Mouse (Mus musculus) small intestine, adult 2 months (tissue): Measurements from ENCODE around the gene Lce1c. TPM values are rescaled to one million over a fixed set of nuclear protein-coding genes. Genes with fewer than 3 reads are reported as not detected.
"Not testable (repeated sequence)": the region's sequence is repeated elsewhere in the genome, so short reads cannot be mapped to it uniquely, and the experiment has no call there.

ENCODE experiments used
- H3K27ac ChIP-seq: fragments of 200-500 bp; 2 replicates; pipeline ENCODE4 v1.5.1; 2012; ENCODE audit warnings: low read depth, low read length, control low read depth, inconsistent platforms; ENCODE audit not compliant: insufficient read depth
- H3K27me3 ChIP-seq: fragments of 200-500 bp; 2 replicates; pipeline ENCODE4 v1.6.1; 2012; ENCODE audit warnings: mild to moderate bottlenecking, moderate library complexity, low read length, inconsistent platforms; ENCODE audit not compliant: control insufficient read depth, insufficient read depth
- H3K36me3 ChIP-seq: fragments of 200-500 bp; 2 replicates; pipeline ENCODE4 v1.6.1; 2012; ENCODE audit warnings: mild to moderate bottlenecking, low read length, control low read depth, inconsistent platforms; ENCODE audit not compliant: control insufficient read depth, insufficient read depth
- H3K4me1 ChIP-seq: fragments of 200-500 bp; 2 replicates; pipeline ENCODE4 v1.6.1; 2012; ENCODE audit warnings: low read length, inconsistent platforms, mixed read lengths; ENCODE audit not compliant: control insufficient read depth, insufficient read depth, insufficient read length
- H3K4me3 ChIP-seq: fragments of 200-500 bp; 2 replicates; pipeline ENCODE4 v1.5.1; 2012; ENCODE audit warnings: low read depth, mild to moderate bottlenecking, control low read depth, inconsistent platforms, low read length, moderate library complexity
- CTCF ChIP-seq: fragments of 200-500 bp; IDR thresholded peaks from 2 replicates; pipeline ENCODE4 v1.5.1; 2012; ENCODE audit warnings: low read depth, mild to moderate bottlenecking, control low read depth, inconsistent platforms, low read length, moderate library complexity, mixed read lengths; ENCODE audit not compliant: insufficient replicate concordance, insufficient read length; ENCODE audit errors: extremely low read depth
- POLR2A ChIP-seq: fragments of 200-500 bp; IDR thresholded peaks from 2 replicates; pipeline ENCODE4 v1.6.1; 2012; ENCODE audit warnings: low read depth, mild to moderate bottlenecking, control low read depth, inconsistent platforms, low read length, moderate library complexity
- WGBS: fragments of 180-500 bp; shearing (Covaris S2); methylation state at CpG from one replicate; pipeline ENCODE4 v1.1.7; 2018; 5-methylcytosine and 5-hydroxymethylcytosine counted together
- polyA plus RNA-seq: library from polyadenylated mRNA; depleted of rRNA; stranded (reverse); fragments of >200 nt; gene quantifications from 2 replicates; pipeline ENCODE4 v1.2.3, GENCODE M21; 2012; rRNA removed

Lce1c gene
- polyA plus RNA-seq, 1 experiment, result not detected

DNA sequence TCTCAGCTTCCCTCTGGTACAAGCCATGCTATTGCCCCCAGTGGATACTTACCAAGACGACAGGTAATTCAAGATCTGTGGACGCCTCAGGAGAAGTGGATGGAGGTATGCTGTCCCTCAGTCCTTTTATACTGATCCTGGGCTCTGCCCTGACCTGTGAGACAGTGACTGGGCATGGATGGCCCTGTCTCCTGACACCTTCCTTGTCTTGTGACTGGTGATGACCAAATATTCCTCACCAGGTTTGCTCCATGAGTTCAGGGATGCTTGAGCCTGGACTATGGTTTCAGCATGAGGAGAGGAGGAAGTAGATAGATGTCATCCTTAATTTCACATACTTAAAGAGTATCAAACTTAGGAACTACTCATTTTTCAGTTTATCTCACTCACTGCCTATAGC, 8.1 kb downstream of the Lce1c start, which contains the start of gene Lce1d:
Gene Lce1d, minus strand, starts transcription at position 101 of the 400 bp plus-strand sequence.
- no peak for TF ChIP-seq POLR2A
- no peak for TF ChIP-seq CTCF
- Histone ChIP-seq H3K4me3 (no peak within 1 kb of the TSS), H3K27ac (no peak within 1 kb of the TSS), H3K36me3 (no peaks in the 10 kb centered on the region), H3K27me3 (no peaks in the 10 kb centered on the region), H3K4me1 (no peaks in the 10 kb centered on the region)
- 51% methylated on average over 2 of the region's 2 CpGs for WGBS

GRCm38 (mm10) chr3:92689154-92689553, 10.1 kb downstream of the Lce1c start:
- not testable (repeated sequence) for H3K27me3 ChIP-seq
- WGBS, result 64% methylated on average over 16 of the region's 16 CpGs

DNA sequence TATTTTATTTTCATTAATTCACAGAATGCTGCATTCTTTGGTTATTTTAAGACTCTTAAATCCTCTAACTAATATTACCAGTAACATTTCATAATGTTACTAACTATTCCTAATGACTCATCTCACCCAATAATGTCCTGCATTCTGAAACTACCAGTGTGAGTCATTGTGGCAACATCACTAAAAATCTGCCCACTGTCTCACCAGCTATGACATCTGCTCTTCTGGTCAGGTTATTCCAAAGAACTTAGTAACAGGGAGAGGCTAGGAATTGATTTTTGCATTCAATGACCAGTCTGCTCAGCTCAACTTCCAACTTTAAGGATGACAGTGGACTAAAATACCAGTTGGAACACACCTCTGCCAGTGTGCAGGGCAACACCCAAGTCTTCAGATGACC, 12.6 kb downstream of the Lce1c start:
- Histone ChIP-seq H3K36me3 (no peaks in the 10 kb centered on the region), H3K4me1 (no peaks in the 10 kb centered on the region), H3K27me3 (no peaks in the 10 kb centered on the region), H3K27ac (no peak overlapping the region), H3K4me3 (no peak overlapping the region)
- TF ChIP-seq CTCF, result no peak
- no peak for TF ChIP-seq POLR2A

More at GRCm38 (mm10) chr3:92689154-92689553, 10.1 kb downstream of the Lce1c start:
- H3K4me1 ChIP-seq, H3K4me3 ChIP-seq, H3K27ac ChIP-seq, H3K36me3 ChIP-seq: not testable (repeated sequence)

DNA sequence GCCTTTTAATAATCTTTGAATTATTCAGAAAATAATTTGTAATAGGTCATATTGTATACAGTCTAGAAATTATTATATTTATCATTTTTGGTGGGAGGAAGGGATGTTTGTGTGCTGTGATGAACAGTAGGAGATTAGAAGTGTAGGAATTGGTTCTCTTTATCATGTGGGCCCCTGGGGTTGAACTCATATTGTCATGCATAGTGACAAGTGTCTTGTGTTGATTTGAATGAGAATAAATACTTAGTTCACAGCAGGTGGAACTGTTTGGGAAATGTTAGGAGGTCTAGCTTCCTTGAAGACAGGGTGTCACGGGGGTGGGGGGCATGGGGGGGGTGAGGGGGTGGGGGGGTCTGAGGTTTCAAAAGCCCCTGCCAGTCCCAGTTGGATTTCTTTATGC, 15.6 kb downstream of the Lce1c start:
- 16% methylated on average over 1 of the region's 1 CpGs for WGBS

DNA sequence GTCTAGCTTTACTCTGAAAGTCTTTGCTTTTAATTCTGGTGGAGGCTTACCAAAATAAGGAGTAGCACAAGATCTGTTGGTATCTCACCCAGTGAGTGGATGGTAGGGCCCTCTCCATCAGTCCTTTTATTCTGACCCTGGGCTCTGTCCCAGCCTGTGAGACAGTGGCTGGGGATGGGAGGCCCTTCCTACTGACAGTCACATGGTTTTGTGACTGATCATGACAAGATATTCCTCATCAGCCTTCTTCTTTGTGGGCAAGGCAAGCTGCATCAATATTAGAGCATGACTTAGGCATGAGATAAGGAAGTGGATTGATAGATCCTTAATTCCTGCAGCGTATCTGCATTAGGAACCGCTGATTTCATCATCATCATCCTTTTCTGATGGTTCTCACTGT, 29.9 kb downstream of the Lce1c start, which contains the start of gene Lce1e:
Gene Lce1e, minus strand, starts transcription at position 101 of the 400 bp plus-strand sequence.
- Histone ChIP-seq H3K36me3 (no peaks in the 10 kb centered on the region), H3K27me3 (no peaks in the 10 kb centered on the region), H3K27ac (no peak within 1 kb of the TSS), H3K4me1 (no peaks in the 10 kb centered on the region), H3K4me3 (no peak within 1 kb of the TSS)
- 76% methylated on average over 2 of the region's 2 CpGs for WGBS
- no peak for TF ChIP-seq POLR2A
- no peak for TF ChIP-seq CTCF

More for the DNA sequence above, 15.6 kb downstream of the Lce1c start:
- no peaks in the 10 kb centered on the region for H3K27me3 ChIP-seq
- no peak overlapping the region for H3K27ac ChIP-seq
- H3K4me1 ChIP-seq, result no peaks in the 10 kb centered on the region
- TF ChIP-seq CTCF (no peak), POLR2A (no peak)
- H3K4me3 ChIP-seq, result no peak overlapping the region
- H3K36me3 ChIP-seq, result no peaks in the 10 kb centered on the region

DNA sequence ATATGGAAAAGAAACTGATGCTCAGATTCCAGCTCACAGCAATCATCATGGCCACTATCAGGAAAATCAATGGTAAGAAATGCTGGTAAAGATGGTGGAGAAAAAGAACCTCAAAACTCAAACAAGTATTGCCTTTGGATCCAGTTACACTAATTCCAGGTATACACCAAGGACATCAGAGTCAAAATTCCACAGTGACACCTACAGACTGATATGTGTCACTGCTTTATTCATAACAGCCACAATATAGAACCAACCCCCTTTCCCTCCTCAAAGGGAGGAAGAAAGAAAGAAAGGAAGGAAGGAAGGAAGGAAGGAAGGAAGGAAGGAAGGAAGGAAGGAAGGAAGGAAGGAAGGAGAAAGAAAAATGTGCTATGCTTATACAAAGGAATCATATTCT, 36.1 kb downstream of the Lce1c start:
- Histone ChIP-seq H3K27ac (no peak overlapping the region), H3K27me3 (no peaks in the 10 kb centered on the region), H3K36me3 (no peaks in the 10 kb centered on the region), H3K4me1 (no peaks in the 10 kb centered on the region), H3K4me3 (no peak overlapping the region)
- TF ChIP-seq POLR2A, result no peak
- TF ChIP-seq CTCF, result no peak

DNA sequence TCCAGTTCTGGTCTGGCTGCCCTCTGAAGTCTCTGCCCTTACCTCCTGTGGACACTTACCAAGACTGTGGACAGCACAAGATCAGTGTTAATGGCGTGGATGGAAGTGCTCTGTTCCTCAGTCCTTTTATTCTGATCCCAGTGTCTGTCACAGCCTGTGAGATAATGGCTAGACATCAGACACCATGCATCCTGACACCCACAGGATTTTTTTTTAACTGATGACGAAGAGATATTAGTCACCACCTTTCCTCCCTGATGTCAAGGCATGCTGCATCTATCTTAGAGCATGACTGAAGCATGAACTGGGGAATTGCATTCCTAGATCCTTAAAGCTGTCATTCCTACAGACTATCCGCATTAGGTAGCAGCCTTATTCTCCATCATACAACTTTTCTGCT, 41.2 kb downstream of the Lce1c start, which contains the start of gene Lce1f:
Gene Lce1f, minus strand, starts transcription at position 101 of the 400 bp plus-strand sequence.
- TF ChIP-seq CTCF (no peak), POLR2A (no peak)
- Histone ChIP-seq H3K4me3 (no peak within 1 kb of the TSS), H3K4me1 (no peaks in the 10 kb centered on the region), H3K27me3 (no peaks in the 10 kb centered on the region), H3K36me3 (no peaks in the 10 kb centered on the region), H3K27ac (no peak within 1 kb of the TSS)
- WGBS, result 61% methylated on average over 3 of the region's 3 CpGs

DNA sequence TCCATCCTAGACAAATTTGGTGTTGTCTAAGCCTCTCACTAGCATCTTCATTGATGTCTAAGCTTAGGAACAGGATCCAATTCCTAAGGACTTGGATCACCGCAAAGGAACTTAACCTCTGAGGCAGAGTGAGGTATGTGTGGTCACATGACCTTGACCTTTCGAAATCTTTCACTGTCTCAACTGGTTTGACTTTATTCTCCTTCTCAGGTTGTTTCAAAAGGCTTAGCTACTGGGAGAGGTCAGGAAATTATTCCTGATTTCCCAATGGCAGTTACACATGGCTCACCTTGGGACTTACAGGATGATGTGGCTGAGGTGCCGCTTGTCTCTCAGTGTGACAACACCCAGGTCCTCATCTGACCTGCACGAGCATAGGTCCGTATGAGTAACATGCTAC, 43.6 kb downstream of the Lce1c start:
- no peaks in the 10 kb centered on the region for H3K36me3 ChIP-seq
- TF ChIP-seq CTCF, result no peak
- no peak for TF ChIP-seq POLR2A
- no peaks in the 10 kb centered on the region for H3K4me1 ChIP-seq
- H3K27ac ChIP-seq, result no peak overlapping the region
- H3K4me3 ChIP-seq, result no peak overlapping the region
- 80% methylated on average over 5 of the region's 5 CpGs for WGBS
- H3K27me3 ChIP-seq, result no peaks in the 10 kb centered on the region

Other genes with a start within 250 kb of the Lce1c start
- gene Gm9774, start 249.8 kb upstream of the Lce1c start, polyA plus RNA-seq, result 3.7 and 8.0 TPM in 2 replicates
- gene Sprr2k, start 246.7 kb upstream of the Lce1c start, polyA plus RNA-seq, result not detected in 2 replicates
- gene Sprr1b, start 240.5 kb upstream of the Lce1c start, polyA plus RNA-seq, result not detected in 2 replicates
- gene Sprr3, start 220.5 kb upstream of the Lce1c start, polyA plus RNA-seq, result 0.19 TPM in 1 of 2 replicates, not detected in the other
- gene Sprr1a, start 193.4 kb upstream of the Lce1c start, polyA plus RNA-seq, result 43.3 and 86.0 TPM in 2 replicates
- gene Sprr4, start 178.8 kb upstream of the Lce1c start, polyA plus RNA-seq, result not detected in 2 replicates
- not detected in 2 replicates for gene 2310046K23Rik, start 144.7 kb upstream of the Lce1c start, polyA plus RNA-seq
- gene Ivl, start 105.5 kb upstream of the Lce1c start, polyA plus RNA-seq, result 0.34 TPM in 1 of 2 replicates, not detected in the other
- gene Smcp, start 90.2 kb upstream of the Lce1c start, polyA plus RNA-seq, result 0.62 TPM in 1 of 2 replicates, not detected in the other
- gene 2210017I01Rik, start 71.8 kb upstream of the Lce1c start, polyA plus RNA-seq, result not detected in 2 replicates
- not detected in 2 replicates for gene Lce6a, start 57.6 kb upstream of the Lce1c start, polyA plus RNA-seq
- gene Lce1a1, start 30.9 kb upstream of the Lce1c start, polyA plus RNA-seq, result not detected in 2 replicates
- gene Lce1b, start 22.3 kb upstream of the Lce1c start, polyA plus RNA-seq, result not detected in 2 replicates
- not detected in 2 replicates for gene Lce1a2, start 8.9 kb upstream of the Lce1c start, polyA plus RNA-seq
- gene Lce1d, start 8.0 kb downstream of the Lce1c start, polyA plus RNA-seq, result not detected in 2 replicates
- not detected in 2 replicates for gene Lce1e, start 29.8 kb downstream of the Lce1c start, polyA plus RNA-seq
- not detected in 2 replicates for gene Lce1f, start 41.1 kb downstream of the Lce1c start, polyA plus RNA-seq
- gene Gm38119, start 59.8 kb downstream of the Lce1c start, polyA plus RNA-seq, result not detected in 2 replicates
- gene Lce1g, start 73.1 kb downstream of the Lce1c start, polyA plus RNA-seq, result not detected in 2 replicates
- gene Lce1h, start 85.8 kb downstream of the Lce1c start, polyA plus RNA-seq, result not detected in 2 replicates
- not detected in 2 replicates for gene Lce1i, start 99.7 kb downstream of the Lce1c start, polyA plus RNA-seq
- gene Lce1j, start 111.3 kb downstream of the Lce1c start, polyA plus RNA-seq, result not detected in 2 replicates
- not detected in 2 replicates for gene Lce1k, start 128.6 kb downstream of the Lce1c start, polyA plus RNA-seq
- not detected in 2 replicates for gene Kprp, start 148.0 kb downstream of the Lce1c start, polyA plus RNA-seq
- gene Lce1l, start 172.0 kb downstream of the Lce1c start, polyA plus RNA-seq, result not detected in 2 replicates
- not detected in 2 replicates for gene 2310050C09Rik, start 191.0 kb downstream of the Lce1c start, polyA plus RNA-seq
- not detected in 2 replicates for gene Lce3a, start 247.0 kb downstream of the Lce1c start, polyA plus RNA-seq